Mouse (Mus musculus): Measurements from ENCODE around the gene Atmin. TPM values are rescaled to one million over a fixed set of nuclear protein-coding genes. Genes with fewer than 3 reads are reported as not detected.

Atmin gene
- total RNA-seq, 1 experiment from 2014 or later: 12.1 TPM

Other genes starting within 250 kb of the Atmin start
- 9.0 and 13.3 TPM in 2 replicates for gene Cdyl2, start 210.4 kb upstream of the Atmin start, total RNA-seq (2017)
- 2.8 and 4.3 TPM in 2 replicates for gene Cmc2, start 21.9 kb upstream of the Atmin start, total RNA-seq (2017)
- 2.0 and 2.8 TPM in 2 replicates for gene Cenpn, start 21.7 kb upstream of the Atmin start, total RNA-seq (2017)
- gene 1700030J22Rik, start 35.6 kb downstream of the Atmin start, total RNA-seq (2017): 1.7 TPM in 1 of 2 replicates, not detected in the other
- 4.7 and 10.5 TPM in 2 replicates for gene Gcsh, start 50.1 kb downstream of the Atmin start, total RNA-seq (2017)
- gene Pkd1l2, start 139.1 kb downstream of the Atmin start, total RNA-seq (2017): under 0.01 and 0.49 TPM in 2 replicates
- gene Bco1, start 152.5 kb downstream of the Atmin start, total RNA-seq (2017): not detected in 2 replicates
- gene Gan, start 214.7 kb downstream of the Atmin start, total RNA-seq (2017): 3.6 and 4.1 TPM in 2 replicates